Mouse (Mus musculus) adrenal gland, adult 2 months (tissue): Measurements from ENCODE around the gene Gm3147. TPM values are rescaled to one million over a fixed set of nuclear protein-coding genes. Genes with fewer than 3 reads are reported as not detected.
"Not testable (repeated sequence)": the region's sequence is repeated elsewhere in the genome, so short reads cannot be mapped to it uniquely, and the experiment has no call there.

Experiments used
- DNase-seq: peaks from one replicate; pipeline ENCODE4 v3.0.0; 2021
- long read RNA-seq: library from polyadenylated mRNA; stranded (forward); transcript quantifications from one replicate; pipeline ENCODE4 v2.0.0, GENCODE M21; 2021
- polyA plus RNA-seq: library from polyadenylated mRNA; depleted of rRNA; stranded (reverse); fragments of >200 nt; gene quantifications from 2 replicates; pipeline ENCODE4 v1.2.3, GENCODE M21; 2012; rRNA removed
- total RNA-seq, 2 experiments: library from RNA; stranded (reverse); gene quantifications; 2 replicates each; pipeline ENCODE4 v1.2.3; 2021

Gm3147 gene
- total RNA-seq: not detected
- polyA plus RNA-seq: not detected in 2 replicates
- long read RNA-seq: 0 reads

DNA sequence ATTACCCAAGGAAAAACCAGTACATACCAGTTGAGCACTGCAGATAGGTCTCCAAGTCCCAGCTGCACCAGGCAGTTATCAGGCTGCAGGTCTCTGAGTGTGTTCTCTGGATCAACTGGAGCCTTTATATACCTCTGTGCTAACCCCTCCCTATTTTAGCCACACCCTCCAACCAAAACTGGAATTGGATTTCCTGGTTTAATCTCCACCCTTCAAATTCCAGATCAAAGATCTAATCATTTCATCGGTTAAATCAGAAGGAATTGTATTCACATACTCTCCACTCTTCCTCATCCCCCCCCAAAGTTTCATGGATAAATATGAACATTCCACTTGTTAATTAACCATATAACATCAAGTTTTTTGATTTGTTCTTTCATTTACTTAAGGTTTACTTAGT is at the start of gene Gm3147:
Gm3147 (minus strand) TSS at position 101 of the 400 bp plus-strand sequence.
- DNase-seq: not testable (repeated sequence)

DNA sequence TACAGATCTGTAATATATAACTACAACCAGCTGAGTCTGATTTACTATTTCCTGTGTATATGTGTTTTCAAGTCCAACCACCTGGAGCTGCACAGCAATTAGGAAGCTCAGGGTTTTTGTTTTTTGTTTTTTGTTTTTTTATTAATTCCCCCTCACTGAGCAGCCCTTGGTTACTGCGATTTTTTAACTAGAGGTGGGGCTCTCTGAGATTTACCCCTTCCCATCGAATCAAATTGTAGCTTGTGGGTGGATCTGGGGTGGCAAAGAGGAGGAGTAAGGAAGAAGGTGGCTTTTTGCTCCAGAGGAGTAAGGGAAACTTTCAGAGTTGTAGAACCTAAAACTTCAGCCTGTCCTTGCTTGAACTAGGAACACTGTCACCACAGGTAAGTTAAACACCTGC is 31.9 kb upstream of the Gm3147 start, which contains the start of gene Gm6205:
Gm6205 (plus strand) TSS at position 301 of the 400 bp plus-strand sequence.
- DNase-seq: not testable (repeated sequence)

DNA sequence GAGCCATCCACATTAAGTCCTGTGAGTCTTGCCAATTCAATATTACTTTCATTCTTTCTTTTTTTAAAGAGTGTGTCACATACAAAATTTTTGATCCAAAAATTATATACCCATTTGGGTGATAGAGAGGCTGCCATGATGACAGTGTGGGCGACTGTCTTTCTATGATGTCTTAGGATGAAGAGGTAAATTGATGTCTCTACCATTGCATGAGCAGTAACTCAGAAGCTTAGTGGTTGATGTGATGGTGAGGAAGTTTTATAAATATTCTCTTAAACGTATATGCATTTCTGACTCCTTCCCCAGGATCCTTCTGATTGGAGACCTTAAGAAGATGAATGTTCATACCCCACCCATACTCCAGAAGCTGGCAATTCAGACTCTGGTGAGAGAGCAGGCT is 7.5 kb upstream of the Gm3147 start, which contains the start of gene Gm6509:
Gm6509 (plus strand) TSS at position 301 of the 400 bp plus-strand sequence.
- not testable (repeated sequence) for DNase-seq

Other genes starting within 250 kb of the Gm3147 start
- not detected for gene Gm7682, start 170.6 kb downstream of the Gm3147 start, total RNA-seq
- gene Gm7682, start 170.6 kb downstream of the Gm3147 start, polyA plus RNA-seq: not detected in 2 replicates
- gene Gm3139, start 90.1 kb downstream of the Gm3147 start, total RNA-seq: not detected
- not detected in 2 replicates for gene Gm3139, start 90.1 kb downstream of the Gm3147 start, polyA plus RNA-seq
- not detected for gene Gm6509, start 7.6 kb upstream of the Gm3147 start, total RNA-seq
- not detected in 2 replicates for gene Gm6509, start 7.6 kb upstream of the Gm3147 start, polyA plus RNA-seq
- gene Gm6205, start 32.0 kb upstream of the Gm3147 start, total RNA-seq: not detected
- not detected in 2 replicates for gene Gm6205, start 32.0 kb upstream of the Gm3147 start, polyA plus RNA-seq
- not detected for gene Gm3183, start 249.1 kb upstream of the Gm3147 start, total RNA-seq
- gene Gm3183, start 249.1 kb upstream of the Gm3147 start, polyA plus RNA-seq: not detected in 2 replicates